Mouse (Mus musculus) forebrain, embryonic 12.5 days (tissue): ENCODE data around the gene Fam90a1a. TPM values are rescaled to one million over a fixed set of nuclear protein-coding genes. Genes with fewer than 3 reads are reported as not detected.
"Not testable (repeated sequence)": the region's sequence is repeated elsewhere in the genome, so short reads cannot be mapped to it uniquely, and the experiment has no call there.

Experiments used
- ATAC-seq: fragments of 200-750 bp; cut with Nextera tagmentation; 2 replicates; pipeline ENCODE4 v1.8.0; 2017; ENCODE audit warnings: moderate TSS enrichment; ENCODE audit not compliant: low FRiP score
- H3K27ac ChIP-seq: fragments of 300-500 bp; sonication (generic); 2 replicates; pipeline ENCODE4 v1.5.1; 2016; ENCODE audit warnings: mild to moderate bottlenecking
- H3K27me3 ChIP-seq: fragments of 300-500 bp; sonication (generic); 2 replicates; pipeline ENCODE4 v1.6.1; 2016; ENCODE audit warnings: mild to moderate bottlenecking
- H3K36me3 ChIP-seq: fragments of 300-500 bp; sonication (generic); replicated peaks from 2 replicates; pipeline ENCODE4 v1.6.1; 2016; ENCODE audit warnings: mild to moderate bottlenecking
- H3K4me1 ChIP-seq: fragments of 300-500 bp; sonication (generic); 2 replicates; pipeline ENCODE4 v1.6.1; 2016
- H3K4me2 ChIP-seq: fragments of 300-500 bp; sonication (generic); 2 replicates; pipeline ENCODE4 v1.6.1; 2016; ENCODE audit warnings: mild to moderate bottlenecking, moderate library complexity
- H3K4me3 ChIP-seq: fragments of 300-500 bp; sonication (generic); replicated peaks from 2 replicates; pipeline ENCODE4 v1.5.1; 2016; ENCODE audit warnings: mild to moderate bottlenecking
- H3K9ac ChIP-seq: fragments of 300-500 bp; sonication (generic); 2 replicates; pipeline ENCODE4 v1.6.1; 2016; ENCODE audit warnings: mild to moderate bottlenecking
- H3K9me3 ChIP-seq: fragments of 300-500 bp; sonication (generic); 2 replicates; pipeline ENCODE4 v1.6.1; 2016
- WGBS: fragments of 180-500 bp; shearing (Covaris S2); methylation state at CpG from one replicate; pipeline ENCODE4 v1.1.7; 2016; 5-methylcytosine and 5-hydroxymethylcytosine counted together
- polyA plus RNA-seq: library from polyadenylated mRNA; unstranded; fragments of >200 nt; fragmentation: Nextera tagmentation; extraction: Ambion mirVana; gene quantifications from 2 replicates; pipeline ENCODE4 v1.2.1, GENCODE M21; 2016

Gene Fam90a1a
- polyA plus RNA-seq, result not detected in 2 replicates

- no peaks in the 10 kb centered on the region for H3K27me3 ChIP-seq
- H3K27ac ChIP-seq, result no peak within 1 kb of the TSS
- H3K4me3 ChIP-seq, result no peak within 1 kb of the TSS
- H3K36me3 ChIP-seq, result no peaks in the 10 kb centered on the region
- H3K4me2 ChIP-seq, result no peak within 1 kb of the TSS
- H3K9ac ChIP-seq, result no peak within 1 kb of the TSS
- no peaks in the 10 kb centered on the region for H3K9me3 ChIP-seq
- no peak for ATAC-seq
- 90% methylated on average over 2 of the region's 2 CpGs for WGBS
- H3K4me1 ChIP-seq, result no peaks in the 10 kb centered on the region
These were observed at the start of gene Fam90a1a for GRCm38 (mm10) chr8:21958414-21958813. Gene Fam90a1a, plus strand, starts transcription at chr8:21958714.

GRCm38 (mm10) chr8:21911931-21912330, 46.6 kb upstream of the Fam90a1a start:
- Histone ChIP-seq H3K27ac (no peak overlapping the region), H3K36me3 (no peaks in the 10 kb centered on the region), H3K27me3 (no peaks in the 10 kb centered on the region), H3K4me1 (no peaks in the 10 kb centered on the region), H3K4me3 (no peak overlapping the region), H3K9me3 (no peaks in the 10 kb centered on the region), H3K9ac (no peak overlapping the region), H3K4me2 (no peak overlapping the region)
- no peak for ATAC-seq
- WGBS, result 0% methylated on average over 1 of the region's 1 CpGs

- Histone ChIP-seq H3K36me3 (no peaks in the 10 kb centered on the region), H3K4me1 (no peaks in the 10 kb centered on the region), H3K27me3 (no peaks in the 10 kb centered on the region), H3K9ac (no peak overlapping the region), H3K27ac (no peak overlapping the region), H3K9me3 (no peaks in the 10 kb centered on the region), H3K4me3 (no peak overlapping the region), H3K4me2 (no peak overlapping the region)
- no peak for ATAC-seq
- WGBS, result 13% methylated on average over 2 of the region's 2 CpGs
These were observed 46.0 kb upstream of the Fam90a1a start for GRCm38 (mm10) chr8:21912554-21912953.

- H3K9ac ChIP-seq, result no peak overlapping the region
- no peak overlapping the region for H3K27ac ChIP-seq
- no peak for ATAC-seq
- 88% methylated on average over 3 of the region's 3 CpGs for WGBS
- no peaks in the 10 kb centered on the region for H3K4me1 ChIP-seq
- no peaks in the 10 kb centered on the region for H3K36me3 ChIP-seq
- no peaks in the 10 kb centered on the region for H3K9me3 ChIP-seq
- no peak overlapping the region for H3K4me3 ChIP-seq
- no peaks in the 10 kb centered on the region for H3K27me3 ChIP-seq
- no peak overlapping the region for H3K4me2 ChIP-seq
These were observed 42.9 kb upstream of the Fam90a1a start for GRCm38 (mm10) chr8:21915625-21916024.

- not testable (repeated sequence) for ATAC-seq, H3K27ac ChIP-seq, H3K4me3 ChIP-seq, H3K4me1 ChIP-seq, H3K4me2 ChIP-seq, H3K27me3 ChIP-seq, H3K9me3 ChIP-seq, H3K36me3 ChIP-seq, H3K9ac ChIP-seq
- WGBS, result 60% methylated on average over 3 of the region's 3 CpGs
These were observed 27.8 kb upstream of the Fam90a1a start for GRCm38 (mm10) chr8:21930754-21931153.

GRCm38 (mm10) chr8:21932610-21933009, 25.9 kb upstream of the Fam90a1a start, which contains the start of gene Defb15:
Gene Defb15, minus strand, starts transcription at chr8:21932710.
- Histone ChIP-seq H3K4me2 (no peak within 1 kb of the TSS), H3K9me3 (no peaks in the 10 kb centered on the region), H3K9ac (no peak within 1 kb of the TSS), H3K36me3 (no peaks in the 10 kb centered on the region), H3K4me1 (no peaks in the 10 kb centered on the region), H3K27ac (no peak within 1 kb of the TSS), H3K4me3 (no peak within 1 kb of the TSS), H3K27me3 (no peaks in the 10 kb centered on the region)
- ATAC-seq, result no peak
- WGBS, result 95% methylated on average over 6 of the region's 6 CpGs

- H3K4me1 ChIP-seq, H3K4me2 ChIP-seq, H3K27me3 ChIP-seq, ATAC-seq, H3K9ac ChIP-seq, H3K27ac ChIP-seq, H3K9me3 ChIP-seq, H3K36me3 ChIP-seq, H3K4me3 ChIP-seq: not testable (repeated sequence)
- 89% methylated on average over 4 of the region's 4 CpGs for WGBS
These were observed 20.5 kb upstream of the Fam90a1a start, which contains the start of gene Defb35 for GRCm38 (mm10) chr8:21938052-21938451. Gene Defb35, plus strand, starts transcription at chr8:21938352.

GRCm38 (mm10) chr8:21946462-21946861, 12.1 kb upstream of the Fam90a1a start, which contains the start of gene Defb13:
Gene Defb13, plus strand, starts transcription at chr8:21946762.
- no peaks in the 10 kb centered on the region for H3K4me1 ChIP-seq
- no peak for ATAC-seq
- no peak within 1 kb of the TSS for H3K4me2 ChIP-seq
- no peaks in the 10 kb centered on the region for H3K27me3 ChIP-seq
- no peak within 1 kb of the TSS for H3K9ac ChIP-seq
- no peak within 1 kb of the TSS for H3K27ac ChIP-seq
- WGBS, result 81% methylated on average over 6 of the region's 6 CpGs
- no peak within 1 kb of the TSS for H3K4me3 ChIP-seq
- H3K9me3 ChIP-seq, result no peaks in the 10 kb centered on the region
- no peaks in the 10 kb centered on the region for H3K36me3 ChIP-seq

GRCm38 (mm10) chr8:21947311-21948017, 11.1 kb upstream of the Fam90a1a start:
- no peaks in the 10 kb centered on the region for H3K27me3 ChIP-seq
- no peak overlapping the region for H3K9ac ChIP-seq
- no peak for ATAC-seq
- no peaks in the 10 kb centered on the region for H3K9me3 ChIP-seq
- WGBS, result 65% methylated on average over 9 of the region's 9 CpGs
- H3K27ac ChIP-seq, result no peak overlapping the region
- no peak overlapping the region for H3K4me2 ChIP-seq
- H3K36me3 ChIP-seq, result no peaks in the 10 kb centered on the region
- H3K4me3 ChIP-seq, result no peak overlapping the region
- no peaks in the 10 kb centered on the region for H3K4me1 ChIP-seq

GRCm38 (mm10) chr8:21955321-21955720, 3.2 kb upstream of the Fam90a1a start:
- WGBS, result 6% methylated on average over 9 of the region's 9 CpGs
- Histone ChIP-seq H3K9ac (no peak overlapping the region), H3K4me1 (no peaks in the 10 kb centered on the region), H3K36me3 (no peaks in the 10 kb centered on the region), H3K27ac (no peak overlapping the region), H3K4me3 (no peak overlapping the region), H3K27me3 (no peaks in the 10 kb centered on the region), H3K4me2 (no peak overlapping the region), H3K9me3 (no peaks in the 10 kb centered on the region)
- ATAC-seq, result no peak

GRCm38 (mm10) chr8:21956336-21956735, 2.2 kb upstream of the Fam90a1a start:
- no peak overlapping the region for H3K4me3 ChIP-seq
- no peaks in the 10 kb centered on the region for H3K9me3 ChIP-seq
- no peak overlapping the region for H3K9ac ChIP-seq
- no peak overlapping the region for H3K27ac ChIP-seq
- H3K36me3 ChIP-seq, result no peaks in the 10 kb centered on the region
- WGBS, result 93% methylated on average over 3 of the region's 3 CpGs
- H3K4me1 ChIP-seq, result no peaks in the 10 kb centered on the region
- ATAC-seq, result no peak
- H3K4me2 ChIP-seq, result no peak overlapping the region
- H3K27me3 ChIP-seq, result no peaks in the 10 kb centered on the region

GRCm38 (mm10) chr8:21966646-21967045, 8.1 kb downstream of the Fam90a1a start:
- Histone ChIP-seq H3K4me2 (no peak overlapping the region), H3K27me3 (no peaks in the 10 kb centered on the region), H3K4me3 (no peak overlapping the region), H3K27ac (no peak overlapping the region), H3K9ac (no peak overlapping the region), H3K36me3 (no peaks in the 10 kb centered on the region), H3K9me3 (no peaks in the 10 kb centered on the region), H3K4me1 (no peaks in the 10 kb centered on the region)
- ATAC-seq, result no peak
- 86% methylated on average over 1 of the region's 1 CpGs for WGBS

GRCm38 (mm10) chr8:21969475-21969874, 11.0 kb downstream of the Fam90a1a start, which contains the start of gene Ccdc70:
Gene Ccdc70, plus strand, starts transcription at chr8:21969775.
- no peak for ATAC-seq
- Histone ChIP-seq H3K4me3 (no peak within 1 kb of the TSS), H3K4me2 (no peak within 1 kb of the TSS), H3K4me1 (no peaks in the 10 kb centered on the region), H3K9me3 (no peaks in the 10 kb centered on the region), H3K9ac (no peak within 1 kb of the TSS), H3K27me3 (no peaks in the 10 kb centered on the region), H3K27ac (no peak within 1 kb of the TSS), H3K36me3 (no peaks in the 10 kb centered on the region)
- 87% methylated on average over 3 of the region's 3 CpGs for WGBS
